Comparison of ENCODE assay signal across 22 mouse cellular contexts in genomic region chr11:67135532-67135931, GRCm38 (mm10). TPM values are rescaled to one million over a fixed set of nuclear protein-coding genes. Genes with fewer than 3 reads are reported as not detected.
A peak's percentile ranks its signal among the peaks of the same experiment; 100 is the strongest.
DNase-seq lines count a peak whose midpoint lies in the region; TF ChIP-seq lines count a peak whose summit lies in the region.
"Had no signal": no experiment of that assay in that cellular context is flagged by ENCODE, and none has a peak within 500 bp of the region (broad histone marks: within the 10 kb centered on the region; RNA-seq: fewer than 3 reads in every experiment).

No protein-coding gene starts in this region.

- dilution Hi-C loops in CH12.LX (cut with MboI; ENCODE audit: extremely low pct_ligation_motif_present, extremely low pct_unique_long_range_greater_than_20kb, low sequenced_read_pairs) = no loop called here

- H3K4me3 ChIP-seq in CH12.LX (replicated peaks in 1 of 3; ENCODE audit: low read depth in 2 of 3, low read length in 2 of 3, poor library complexity in 1 of 3) = no peak overlapping the region

- no peaks in the 10 kb centered on the region for H3K27me3 ChIP-seq in CH12.LX (replicated peaks)

- H3K4me2 ChIP-seq in CH12.LX (ENCODE audit: insufficient read depth, low read depth, poor library complexity, severe bottlenecking) = no peak overlapping the region

- no peak overlapping the region; the same call in 1 of the 2 replicates for H3K9ac ChIP-seq in CH12.LX (ENCODE audit: insufficient read depth, low read depth)

- no peak for TF ChIP-seq CTCF in CH12.LX (conservative IDR thresholded peaks at IDR 0.05 in 1 of 2, IDR thresholded peaks at IDR 0.05 in 1 of 2; ENCODE audit: low read depth in 2 of 2, low read length in 2 of 2)

- TF ChIP-seq POLR2A in CH12.LX (IDR thresholded peaks at IDR 0.05; ENCODE audit: low read depth, low read length) = no peak

- H3K4me1 ChIP-seq in CH12.LX (ENCODE audit: control insufficient read depth in 1 of 2, insufficient read depth in 2 of 2) = peaks cover 9 to 15% of the 10 kb centered on the region in 2 experiments

- H3K27ac ChIP-seq in CH12.LX (ENCODE audit: insufficient read depth, low read depth) = peak overlapping the region; percentile 21; the same call in 1 of the 2 replicates

- intact Hi-C loops in heart, postnatal 14 days (cut with DNase I) = no loop called here

- H3K79me2 ChIP-seq in CH12.LX (replicated peaks; ENCODE audit: control insufficient read depth, extremely low read depth, insufficient read depth, poor library complexity, severe bottlenecking) = no peaks in the 10 kb centered on the region

- in situ Hi-C loops in CH12.LX (cut with MboI; ENCODE audit: low pct_ligation_motif_present, low pct_unique_long_range_greater_than_20kb, low sequenced_read_pairs) = no loop called here

- no peak; the same call in none of the 2 replicates for TF ChIP-seq EP300 in CH12.LX (IDR thresholded peaks at IDR 0.05; ENCODE audit: low read length)

- H3K9me3 ChIP-seq in CH12.LX (replicated peaks; ENCODE audit: low read length) = peaks cover 6% of the 10 kb centered on the region

- DNase-seq in heart, adult 11 months = peak; percentile 2
- DNase-seq in heart, postnatal 14 days = no peak
- no peak for DNase-seq in CH12.LX (ENCODE audit: extremely low read depth)
- DNase-seq in thymus, postnatal 36 days = no peak
- DNase-seq: adrenal gland, adult 2 months; adrenal gland, adult 8-10 months; adrenal gland, postnatal 10 days; adrenal gland, postnatal 14 days; adrenal gland, postnatal 25 days; adrenal gland, postnatal 36 days; B cell, adult 2 months; cerebellum, adult 11 months; cerebellum, adult 11-12 months; cerebellum, adult 18-20 months; cerebellum, adult 2 months had no signal

- no peak for TF ChIP-seq RAD21 in CH12.LX (IDR thresholded peaks at IDR 0.05; ENCODE audit: low read depth, low read length)

- peaks cover 0 to 2% of the 10 kb centered on the region in 2 experiments for H3K36me3 ChIP-seq in CH12.LX (replicated peaks in 1 of 2; ENCODE audit: control insufficient read depth in 1 of 2, insufficient read depth in 1 of 2, low read length in 1 of 2)
- H3K36me3 ChIP-seq: G1E had no signal

TF ChIP-seq in CH12.LX, 34 proteins besides CTCF, POLR2A, EP300 and RAD21:
- TF ChIP-seq UBTF (IDR thresholded peaks at IDR 0.05; ENCODE audit: low read depth, low read length) = no peak
- TF ChIP-seq MEF2A (IDR thresholded peaks at IDR 0.05; ENCODE audit: borderline replicate concordance, low read depth, low read length) = 0 out of 2 replicates have a peak, but pooled peaks have one; percentile 55
- TF ChIP-seq ETS1 (conservative IDR thresholded peaks at IDR 0.05; ENCODE audit: low read depth, low read length) = 0 out of 2 replicates have a peak, but pooled peaks have one; percentile 10
- TF ChIP-seq BHLHE40 (IDR thresholded peaks at IDR 0.05; ENCODE audit: low read depth, low read length) = peak; percentile 86
- no peak for TF ChIP-seq USF2 (conservative IDR thresholded peaks at IDR 0.05; ENCODE audit: low read depth, low read length)

RNA-seq across cellular contexts. Expression of gene Myh2, which starts 35.3 kb away (rescaled TPM):
- total RNA-seq in heart, postnatal 14 days (2021) = not detected
- 0.08 TPM in 2 replicates for total RNA-seq in CH12.LX (2012; rRNA removed)
- 0.04 TPM in 1 of 2 replicates, not detected in the other for total RNA-seq in CH12.LX (2014; rRNA removed)
- polyA plus RNA-seq in CH12.LX (2012; ENCODE audit: insufficient read length, low read depth) = 0.04 TPM in 1 of 2 replicates, not detected in the other
- total RNA-seq: adrenal gland, adult 2 months; adrenal gland, adult 8-10 months; adrenal gland, postnatal 14 days; adrenal gland, postnatal 25 days; ES-E14; MEL had no signal
- polyA plus RNA-seq: activated CD4-positive, CD25-positive, alpha-beta regulatory T cell, adult 4 months; adrenal gland, adult 2 months; C2C12; CD4-positive, CD25-positive, alpha-beta regulatory T cell, adult 4 months; cerebellum, adult 2 months; G1E; Patski had no signal

RNA-seq across cellular contexts. Expression of gene Myh3, which starts 57.4 kb away (rescaled TPM):
- not detected for total RNA-seq in heart, postnatal 14 days (2021)
- 0.55 and 0.64 TPM in 2 replicates for total RNA-seq in CH12.LX (2012; rRNA removed)
- total RNA-seq in CH12.LX (2014; rRNA removed) = 0.08 and 0.12 TPM in 2 replicates
- polyA plus RNA-seq in CH12.LX (2012; ENCODE audit: insufficient read length, low read depth) = 0.26 and 0.29 TPM in 2 replicates
- total RNA-seq: adrenal gland, postnatal 25 days; G1E had no signal
- polyA plus RNA-seq: adrenal gland, adult 2 months; G1E had no signal
